Mouse (Mus musculus) liver, adult 2 months (tissue): Measurements from ENCODE around the gene Dclk2. TPM values are rescaled to one million over a fixed set of nuclear protein-coding genes. Genes with fewer than 3 reads are reported as not detected.

Experiments used
- DNase-seq: peaks from one replicate; pipeline ENCODE4 v3.0.0-alpha.2; 2011; ENCODE audit warnings: low read depth, low spot score; ENCODE audit errors: extremely low read depth
- H3K27ac ChIP-seq: fragments of 200-500 bp; replicated peaks from 2 replicates; pipeline ENCODE4 v1.5.1; 2012; ENCODE audit warnings: low read depth, mild to moderate bottlenecking, control low read depth, inconsistent platforms, low read length; ENCODE audit not compliant: insufficient read depth
- H3K27me3 ChIP-seq: fragments of 200-500 bp; 2 replicates; pipeline ENCODE4 v1.6.1; 2012; ENCODE audit warnings: mild to moderate bottlenecking, moderate library complexity, low read length, inconsistent platforms; ENCODE audit not compliant: control insufficient read depth, insufficient read depth
- H3K36me3 ChIP-seq: fragments of 200-500 bp; 2 replicates; pipeline ENCODE4 v1.6.1; 2012; ENCODE audit warnings: low read length, inconsistent platforms; ENCODE audit not compliant: control insufficient read depth, insufficient read depth
- H3K4me1 ChIP-seq: fragments of 200-500 bp; 2 replicates; pipeline ENCODE4 v1.6.1; 2011; ENCODE audit warnings: low read length; ENCODE audit not compliant: control insufficient read depth, insufficient read depth
- H3K4me3 ChIP-seq: fragments of 200-500 bp; 2 replicates; pipeline ENCODE4 v1.5.1; 2011; ENCODE audit warnings: low read depth, mild to moderate bottlenecking, control low read depth, low read length, moderate library complexity; ENCODE audit not compliant: insufficient read depth
- H3K79me2 ChIP-seq: fragments of 200-500 bp; 2 replicates; pipeline ENCODE4 v1.6.1; 2012; ENCODE audit warnings: inconsistent platforms, mild to moderate bottlenecking, low read length, moderate library complexity; ENCODE audit not compliant: control insufficient read depth, insufficient read depth
- H3K9ac ChIP-seq: fragments of 200-500 bp; 2 replicates; pipeline ENCODE4 v1.6.1; 2012; ENCODE audit warnings: low read depth, mild to moderate bottlenecking, control low read depth, inconsistent platforms, low read length
- CTCF ChIP-seq: fragments of 200-500 bp; IDR thresholded peaks from 2 replicates; pipeline ENCODE4 v1.5.1; 2011; ENCODE audit warnings: low read depth, low read length, control low read depth
- POLR2A ChIP-seq: fragments of 200-500 bp; IDR thresholded peaks from 2 replicates; pipeline ENCODE4 v1.6.1; 2011; ENCODE audit warnings: low read length, control low read depth; ENCODE audit not compliant: insufficient read depth; ENCODE audit errors: extremely low read depth
- WGBS: fragments of 180-500 bp; shearing (Covaris S2); methylation state at CpG from one replicate; pipeline ENCODE4 v1.1.7; 2018; 5-methylcytosine and 5-hydroxymethylcytosine counted together
- polyA plus RNA-seq: library from polyadenylated mRNA; depleted of rRNA; stranded (reverse); fragments of >200 nt; gene quantifications from 2 replicates; pipeline ENCODE4 v1.2.3, GENCODE M21; 2012
- total RNA-seq: library from RNA; depleted of rRNA; stranded (reverse); fragments of >200 nt; gene quantifications from 2 replicates; pipeline ENCODE4 v1.2.3, GENCODE M21; 2014

Dclk2 gene
- total and polyA plus RNA-seq, 2 experiments, result 0.28 to 0.87 TPM

GRCm38 (mm10) chr3:86885180-86885579 lies 35.5 kb downstream of the Dclk2 start:
- TF ChIP-seq CTCF (no peak), POLR2A (no peak)
- whole genome bisulfite sequencing, result 98% methylated on average over 5 of the region's 5 CpGs

GRCm38 (mm10) chr3:86884481-86884880 lies 36.2 kb downstream of the Dclk2 start:
- Histone ChIP-seq H3K27me3 (no peaks in the 10 kb centered on the region), H3K9ac (no peak overlapping the region), H3K4me1 (no peaks in the 10 kb centered on the region), H3K27ac (no peak overlapping the region), H3K79me2 (no peaks in the 10 kb centered on the region), H3K36me3 (no peaks in the 10 kb centered on the region), H3K4me3 (no peak overlapping the region)
- 97% methylated on average over 2 of the region's 2 CpGs for WGBS
- TF ChIP-seq CTCF (no peak), POLR2A (no peak)
- no peak for DNase-seq

More at GRCm38 (mm10) chr3:86885180-86885579, 35.5 kb downstream of the Dclk2 start:
- Histone ChIP-seq H3K4me3 (no peak overlapping the region), H3K9ac (no peak overlapping the region), H3K27ac (no peak overlapping the region), H3K36me3 (no peaks in the 10 kb centered on the region), H3K4me1 (no peaks in the 10 kb centered on the region), H3K79me2 (no peaks in the 10 kb centered on the region), H3K27me3 (no peaks in the 10 kb centered on the region)
- DNase-seq, result no peak

- WGBS, result 95% methylated on average over 6 of the region's 6 CpGs
Observed at GRCm38 (mm10) chr3:86883985-86884384, 36.7 kb downstream of the Dclk2 start.

DNA sequence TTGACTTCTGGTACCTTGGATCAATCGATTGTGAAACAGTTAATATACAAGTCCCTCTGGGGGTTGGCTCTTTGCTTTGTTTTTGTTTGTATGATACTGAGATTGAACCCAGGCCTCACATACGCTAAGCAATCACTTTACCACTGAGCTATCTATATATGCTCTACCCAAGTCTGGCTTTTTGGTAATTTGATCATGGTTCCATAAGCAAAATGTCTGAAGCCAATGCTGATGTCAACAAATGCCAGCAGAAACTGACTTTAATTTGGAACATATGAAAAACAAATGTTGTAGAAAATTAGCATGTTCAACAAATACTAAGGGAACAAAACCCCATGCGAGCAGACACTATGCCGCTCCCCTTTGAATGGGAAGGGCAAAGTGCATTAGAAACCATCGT lies 44.7 kb downstream of the Dclk2 start:
- H3K36me3 ChIP-seq, result no peaks in the 10 kb centered on the region
- H3K9ac ChIP-seq, result no peak overlapping the region
- no peak for DNase-seq
- WGBS, result 77% methylated on average over 5 of the region's 5 CpGs
- no peaks in the 10 kb centered on the region for H3K79me2 ChIP-seq
- TF ChIP-seq POLR2A, result no peak
- no peak for TF ChIP-seq CTCF
- H3K4me1 ChIP-seq, result no peaks in the 10 kb centered on the region
- H3K4me3 ChIP-seq, result no peak overlapping the region
- H3K27ac ChIP-seq, result no peak overlapping the region
- H3K27me3 ChIP-seq, result no peaks in the 10 kb centered on the region; the same call in 1 of the 2 replicates

More at GRCm38 (mm10) chr3:86883985-86884384, 36.7 kb downstream of the Dclk2 start:
- Histone ChIP-seq H3K9ac (no peak overlapping the region), H3K27me3 (no peaks in the 10 kb centered on the region), H3K36me3 (no peaks in the 10 kb centered on the region), H3K27ac (no peak overlapping the region), H3K4me3 (no peak overlapping the region), H3K79me2 (no peaks in the 10 kb centered on the region), H3K4me1 (no peaks in the 10 kb centered on the region)
- DNase-seq, result no peak
- TF ChIP-seq CTCF, result no peak
- TF ChIP-seq POLR2A, result no peak

DNA sequence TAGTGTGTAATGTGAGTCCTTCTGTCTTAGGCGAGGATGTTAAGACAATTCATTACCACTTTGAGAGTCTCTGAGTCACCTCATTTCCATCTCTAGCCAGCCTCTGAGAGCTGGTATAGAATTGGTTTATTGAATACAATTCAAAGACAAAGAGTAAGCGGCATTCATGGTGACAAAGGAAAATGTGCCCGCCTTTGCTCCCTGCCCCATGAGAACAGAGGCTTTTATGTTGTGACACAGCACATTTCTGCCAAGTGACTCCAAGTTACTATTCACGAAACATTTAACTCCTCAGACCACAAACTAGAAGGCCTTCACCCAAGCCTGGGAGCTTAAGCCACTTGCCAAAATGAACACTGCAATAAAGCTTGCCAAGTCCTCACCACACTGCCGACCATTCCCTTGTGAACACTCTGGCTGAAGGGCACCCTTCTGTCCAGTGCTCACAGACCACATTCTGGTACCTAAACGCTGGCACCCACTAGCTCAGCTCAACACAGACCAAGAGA lies 47.5 kb downstream of the Dclk2 start:
- no peak overlapping the region for H3K4me3 ChIP-seq
- DNase-seq, result no peak
- no peaks in the 10 kb centered on the region for H3K4me1 ChIP-seq
- TF ChIP-seq CTCF, result no peak
- TF ChIP-seq POLR2A, result no peak
- no peak overlapping the region for H3K27ac ChIP-seq
- H3K9ac ChIP-seq, result no peak overlapping the region
- no peaks in the 10 kb centered on the region for H3K36me3 ChIP-seq
- 88% methylated on average over 6 of the region's 6 CpGs for WGBS
- H3K27me3 ChIP-seq, result no peaks in the 10 kb centered on the region; the same call in 1 of the 2 replicates
- H3K79me2 ChIP-seq, result no peaks in the 10 kb centered on the region

DNA sequence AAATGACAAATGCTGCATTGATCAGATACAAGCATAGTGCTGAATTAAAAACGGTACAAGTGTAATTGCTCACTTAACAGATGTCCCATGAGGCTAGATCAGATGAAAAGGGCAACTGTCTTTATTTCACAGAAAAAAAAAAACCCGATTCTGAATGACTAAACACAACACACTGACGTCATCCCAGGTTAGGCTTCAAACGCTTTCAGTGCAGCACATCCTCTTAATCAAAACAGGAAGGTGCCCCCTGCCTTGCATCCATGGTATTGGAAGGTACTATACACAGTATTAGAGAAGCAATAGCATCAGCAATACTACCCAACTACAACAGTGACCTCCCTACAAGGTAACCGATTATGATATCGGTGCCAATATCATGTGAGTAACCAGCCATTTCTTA lies 49.7 kb downstream of the Dclk2 start:
- Histone ChIP-seq H3K9ac (no peak overlapping the region), H3K4me3 (no peak overlapping the region), H3K79me2 (no peaks in the 10 kb centered on the region), H3K36me3 (no peaks in the 10 kb centered on the region), H3K4me1 (no peaks in the 10 kb centered on the region), H3K27me3 (no peaks in the 10 kb centered on the region; the same call in 1 of the 2 replicates), H3K27ac (no peak overlapping the region)
- TF ChIP-seq CTCF (no peak), POLR2A (no peak)
- no peak for DNase-seq
- WGBS, result 89% methylated on average over 6 of the region's 6 CpGs
